Mouse (Mus musculus) thymus, postnatal 0 days (tissue): ENCODE data around the gene Abca15. TPM values are rescaled to one million over a fixed set of nuclear protein-coding genes. Genes with fewer than 3 reads are reported as not detected.
"Not testable (repeated sequence)": the region's sequence is repeated elsewhere in the genome, so short reads cannot be mapped to it uniquely, and the experiment has no call there.

Source experiments
- DNase-seq: peaks from one replicate; pipeline ENCODE4 v3.0.0-alpha.2; 2015; ENCODE audit warnings: low spot score
- polyA plus RNA-seq: library from polyadenylated mRNA; unstranded; fragments of >200 nt; fragmentation: Nextera tagmentation; extraction: Ambion mirVana; gene quantifications from 2 replicates; pipeline ENCODE4 v1.2.1, GENCODE M21; 2015

Gene Abca15
- 0.07 TPM in 1 of 2 replicates, not detected in the other for polyA plus RNA-seq

- DNase-seq: no peak
Observed at GRCm38 (mm10) chr7:120328087-120328793, at the start of gene Abca15. Abca15 (plus strand) TSS chr7:120328670.

- DNase-seq: no peak
Observed at GRCm38 (mm10) chr7:120285286-120285685, 43.2 kb upstream of the Abca15 start.

GRCm38 (mm10) chr7:120316086-120316485 is 12.4 kb upstream of the Abca15 start:
- no peak for DNase-seq

GRCm38 (mm10) chr7:120322963-120323362 is 5.5 kb upstream of the Abca15 start:
- DNase-seq: no peak

GRCm38 (mm10) chr7:120325911-120326310 is 2.6 kb upstream of the Abca15 start:
- not testable (repeated sequence) for DNase-seq

GRCm38 (mm10) chr7:120327220-120328073 is 1.0 kb upstream of the Abca15 start:
- DNase-seq: no peak

- DNase-seq: no peak
Observed at GRCm38 (mm10) chr7:120361159-120361558, 32.7 kb downstream of the Abca15 start.

- DNase-seq: no peak
Observed at GRCm38 (mm10) chr7:120409447-120409846, 81.0 kb downstream of the Abca15 start, which contains the start of gene Abca16. Abca16 (plus strand) TSS chr7:120409647.

- DNase-seq: no peak
Observed at GRCm38 (mm10) chr7:120412391-120412790, 83.9 kb downstream of the Abca15 start.

- DNase-seq: no peak
Observed at GRCm38 (mm10) chr7:120426625-120427024, 98.2 kb downstream of the Abca15 start.

GRCm38 (mm10) chr7:120431464-120431863 is 103.0 kb downstream of the Abca15 start:
- DNase-seq: no peak

Other genes with a start within 250 kb of the Abca15 start
- gene Dnah3, start 233.4 kb upstream of the Abca15 start, polyA plus RNA-seq: 0.05 and 0.17 TPM in 2 replicates
- gene Tmem159, start 226.3 kb upstream of the Abca15 start, polyA plus RNA-seq: 12.2 and 13.2 TPM in 2 replicates
- 0.46 and 0.61 TPM in 2 replicates for gene Zp2, start 183.4 kb upstream of the Abca15 start, polyA plus RNA-seq
- 0.04 and 0.09 TPM in 2 replicates for gene Anks4b, start 154.8 kb upstream of the Abca15 start, polyA plus RNA-seq
- gene Crym, start 126.6 kb upstream of the Abca15 start, polyA plus RNA-seq: 1.2 and 1.4 TPM in 2 replicates
- not detected in 2 replicates for gene Abca14, start 124.7 kb upstream of the Abca15 start, polyA plus RNA-seq
- gene Abca16, start 81.0 kb downstream of the Abca15 start, polyA plus RNA-seq: not detected in 2 replicates